In the genomic region with DNA sequence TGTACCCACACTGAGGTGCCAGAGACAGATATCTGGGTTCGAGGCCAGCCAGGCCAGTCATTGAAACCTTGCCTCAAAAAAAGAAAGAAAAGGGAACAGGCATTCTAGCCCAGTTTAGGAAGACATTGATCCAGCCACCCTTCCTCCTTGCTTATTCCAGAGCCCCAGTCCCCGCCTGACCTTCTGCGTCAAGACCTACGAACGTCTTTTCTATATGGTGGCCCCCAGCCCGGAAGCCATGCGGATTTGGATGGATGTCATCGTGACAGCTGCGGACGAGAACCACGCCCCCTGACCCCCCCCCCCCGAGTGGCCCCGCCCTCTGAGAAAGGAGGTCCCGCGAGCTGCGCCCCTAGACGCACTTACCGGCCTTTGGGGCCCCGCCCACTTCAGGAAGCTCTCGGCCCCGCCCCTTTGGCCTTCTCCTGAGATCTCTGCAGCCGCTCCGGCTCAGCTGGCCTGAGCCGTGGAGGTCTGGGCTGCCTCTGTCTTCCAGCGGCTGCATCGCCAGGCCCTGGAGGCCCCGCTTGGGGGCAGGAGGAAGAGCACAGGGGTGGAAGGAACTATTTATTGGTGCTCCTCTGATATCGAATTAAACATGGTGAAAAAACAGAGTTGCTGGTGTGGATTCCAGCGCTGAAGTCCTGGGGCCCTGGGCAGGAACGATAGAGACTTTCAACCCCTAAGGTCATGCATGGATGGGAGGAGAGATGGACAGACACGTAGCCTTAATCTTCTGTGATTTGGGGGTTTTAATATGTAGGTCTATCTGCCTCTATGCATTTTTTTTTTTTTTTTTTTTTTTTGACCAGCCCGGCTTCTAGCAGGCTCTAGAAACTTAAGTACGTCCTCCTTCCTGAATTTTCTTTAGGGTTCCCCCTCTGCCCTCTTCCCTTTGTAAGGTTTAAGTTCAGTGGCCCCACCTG, we compare ENCODE assay signal across 8 mouse cellular contexts. TPM values are rescaled to one million over a fixed set of nuclear protein-coding genes. Genes with fewer than 3 reads are reported as not detected.
A peak's percentile ranks its signal among the peaks of the same experiment; 100 is the strongest.
DNase-seq lines count a peak whose midpoint lies in the region; ATAC-seq lines count a peak whose summit lies in the region.

No protein-coding gene starts in this region.

- H3K27me3 ChIP-seq in hindbrain, embryonic 13.5 days: peaks cover 12% of the 10 kb centered on the region
- peaks cover 19% of the 10 kb centered on the region for H3K27me3 ChIP-seq in limb, embryonic 10.5 days (ENCODE audit: low read depth, poor library complexity, severe bottlenecking)
- peaks cover 30% of the 10 kb centered on the region for H3K27me3 ChIP-seq in midbrain, embryonic 10.5 days (ENCODE audit: low read depth, poor library complexity, severe bottlenecking)

- peak overlapping the region; percentile 59 for H3K9ac ChIP-seq in hindbrain, embryonic 13.5 days

- peak; percentile 83 for DNase-seq in Muller cell, postnatal 12 days (ENCODE audit: inconsistent ontology term)
- DNase-seq in cerebellum, adult 18-20 months: peak; percentile 42 to 49
- peak; percentile 20 to 26 for DNase-seq in frontal cortex, postnatal 36 days (ENCODE audit: low spot score in 2 of 2)
- peak; percentile 88 for DNase-seq in limb, embryonic 10.5 days (ENCODE audit: low spot score)
- peak; percentile 88 for DNase-seq in midbrain, embryonic 10.5 days (ENCODE audit: low spot score)
- peak; percentile 77 for DNase-seq in skeletal muscle tissue, adult 2 months (ENCODE audit: low read depth, low spot score)
- DNase-seq in yolk sac, embryonic 10.5 days (ENCODE audit: low spot score): peak; percentile 85

- WGBS in hindbrain, embryonic 13.5 days: 9% methylated on average over 33 of the region's 33 CpGs
- WGBS in limb, embryonic 10.5 days: 12% methylated on average over 33 of the region's 33 CpGs
- 8% methylated on average over 32 of the region's 33 CpGs for WGBS in midbrain, embryonic 10.5 days

- H3K36me3 ChIP-seq in hindbrain, embryonic 13.5 days: no peaks in the 10 kb centered on the region
- no peaks in the 10 kb centered on the region for H3K36me3 ChIP-seq in limb, embryonic 10.5 days
- H3K36me3 ChIP-seq in midbrain, embryonic 10.5 days: no peaks in the 10 kb centered on the region

- peak overlapping the region; percentile 58 for H3K4me2 ChIP-seq in hindbrain, embryonic 13.5 days

- peak; percentile 67 for ATAC-seq in hindbrain, embryonic 13.5 days (ENCODE audit: low FRiP score)

- no peak overlapping the region for H3K27ac ChIP-seq in hindbrain, embryonic 13.5 days
- H3K27ac ChIP-seq in limb, embryonic 10.5 days: 0 out of 2 replicates have a peak overlapping the region, but pooled peaks have one; percentile 62
- peak overlapping the region; percentile 75 for H3K27ac ChIP-seq in midbrain, embryonic 10.5 days (replicated peaks)

- peak overlapping the region; percentile 28 for H3K4me3 ChIP-seq in hindbrain, embryonic 13.5 days
- H3K4me3 ChIP-seq in limb, embryonic 10.5 days: peak overlapping the region; percentile 50
- peak overlapping the region; percentile 51 for H3K4me3 ChIP-seq in midbrain, embryonic 10.5 days

- no peaks in the 10 kb centered on the region for H3K9me3 ChIP-seq in hindbrain, embryonic 13.5 days
- no peaks in the 10 kb centered on the region for H3K9me3 ChIP-seq in limb, embryonic 10.5 days (replicated peaks)
- H3K9me3 ChIP-seq in midbrain, embryonic 10.5 days (replicated peaks): no peaks in the 10 kb centered on the region

- H3K4me1 ChIP-seq in hindbrain, embryonic 13.5 days (replicated peaks): peaks cover 7% of the 10 kb centered on the region
- peaks cover 16% of the 10 kb centered on the region for H3K4me1 ChIP-seq in limb, embryonic 10.5 days
- H3K4me1 ChIP-seq in midbrain, embryonic 10.5 days: peaks cover 18% of the 10 kb centered on the region

RNA-seq across cellular contexts. Expression of gene Lypd3, which starts 7.4 kb away (rescaled TPM):
- not detected in 2 replicates for polyA plus RNA-seq in hindbrain, embryonic 13.5 days (2015; fragmentation: Nextera tagmentation; extraction: Ambion mirVana)
- polyA plus RNA-seq in limb, embryonic 10.5 days (2016; fragmentation: Nextera tagmentation; extraction: Ambion mirVana): 1.5 and 2.2 TPM in 2 replicates
- 0.32 and 0.36 TPM in 2 replicates for polyA plus RNA-seq in midbrain, embryonic 10.5 days (2016; fragmentation: Nextera tagmentation; extraction: Ambion mirVana)

RNA-seq across cellular contexts. Expression of gene Phldb3, which starts 18.4 kb away (rescaled TPM):
- polyA plus RNA-seq in hindbrain, embryonic 13.5 days (2015; fragmentation: Nextera tagmentation; extraction: Ambion mirVana): not detected in 2 replicates
- polyA plus RNA-seq in limb, embryonic 10.5 days (2016; fragmentation: Nextera tagmentation; extraction: Ambion mirVana): 0.09 and 0.14 TPM in 2 replicates
- 0.05 TPM in 1 of 2 replicates, not detected in the other for polyA plus RNA-seq in midbrain, embryonic 10.5 days (2016; fragmentation: Nextera tagmentation; extraction: Ambion mirVana)

RNA-seq across cellular contexts. Expression of gene Zfp575, which starts 41.5 kb away (rescaled TPM):
- 9.1 and 9.4 TPM in 2 replicates for polyA plus RNA-seq in hindbrain, embryonic 13.5 days (2015; fragmentation: Nextera tagmentation; extraction: Ambion mirVana)
- 1.6 and 2.6 TPM in 2 replicates for polyA plus RNA-seq in limb, embryonic 10.5 days (2016; fragmentation: Nextera tagmentation; extraction: Ambion mirVana)
- polyA plus RNA-seq in midbrain, embryonic 10.5 days (2016; fragmentation: Nextera tagmentation; extraction: Ambion mirVana): 1.4 and 2.1 TPM in 2 replicates

RNA-seq across cellular contexts. Expression of gene Ethe1, which starts 41.6 kb away (rescaled TPM):
- 15.1 and 18.7 TPM in 2 replicates for polyA plus RNA-seq in hindbrain, embryonic 13.5 days (2015; fragmentation: Nextera tagmentation; extraction: Ambion mirVana)
- 27.1 and 31.9 TPM in 2 replicates for polyA plus RNA-seq in limb, embryonic 10.5 days (2016; fragmentation: Nextera tagmentation; extraction: Ambion mirVana)
- polyA plus RNA-seq in midbrain, embryonic 10.5 days (2016; fragmentation: Nextera tagmentation; extraction: Ambion mirVana): 22.8 and 24.1 TPM in 2 replicates

RNA-seq across cellular contexts. Expression of gene Tex101, which starts 47.5 kb away (rescaled TPM):
- polyA plus RNA-seq in hindbrain, embryonic 13.5 days (2015; fragmentation: Nextera tagmentation; extraction: Ambion mirVana): not detected in 2 replicates
- polyA plus RNA-seq in limb, embryonic 10.5 days (2016; fragmentation: Nextera tagmentation; extraction: Ambion mirVana): not detected in 2 replicates
- polyA plus RNA-seq in midbrain, embryonic 10.5 days (2016; fragmentation: Nextera tagmentation; extraction: Ambion mirVana): not detected in 2 replicates

Comparison
In these comparisons a context has a peak if more than half of its experiments do, and no peak if none do; other contexts are left out.
1. DNase-seq: peak in every context shown above with its lines; median percentile 88 in limb, embryonic 10.5 days; 88 in midbrain, embryonic 10.5 days; 85 in yolk sac, embryonic 10.5 days; 83 in Muller cell, postnatal 12 days; 77 in skeletal muscle tissue, adult 2 months; 46 in cerebellum, adult 18-20 months; 23 in frontal cortex, postnatal 36 days.